ENCODE assay signal across 14 mouse cellular contexts in the genomic region with DNA sequence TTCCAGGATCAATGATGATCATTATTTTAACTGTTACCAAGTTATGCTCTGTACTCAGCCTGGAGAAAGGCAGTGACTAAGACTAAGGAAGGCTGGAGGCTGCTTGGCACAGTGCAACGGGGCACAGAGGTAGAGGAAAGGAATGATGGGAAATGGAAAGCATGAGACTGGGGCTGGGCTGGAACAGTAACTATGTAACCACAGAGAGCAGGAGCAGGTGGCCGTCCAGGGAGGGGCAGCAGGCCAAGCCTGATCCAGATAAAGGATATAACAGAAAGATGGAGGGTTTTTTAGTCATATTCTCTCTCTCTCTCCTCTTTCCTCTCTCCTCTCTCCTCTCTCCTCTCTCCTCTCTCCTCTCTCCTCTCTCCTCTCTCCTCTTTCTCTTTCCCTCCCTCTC. TPM values are rescaled to one million over a fixed set of nuclear protein-coding genes. Genes with fewer than 3 reads are reported as not detected.
"Had no signal": no experiment of that assay in that cellular context is flagged by ENCODE, and none has a peak within 500 bp of the region (broad histone marks: within the 10 kb centered on the region; RNA-seq: fewer than 3 reads in every experiment).

No protein-coding gene starts in this region.

- DNase-seq: kidney, adult 8-10 months; kidney, postnatal 25 days; lung, postnatal 14 days; right cerebral cortex, postnatal 14 days had no signal

- H3K4me1 ChIP-seq: lung, embryonic 15.5 days; neural tube, embryonic 13.5 days; stomach, embryonic 15.5 days had no signal

- ATAC-seq: intestine, postnatal 0 days; midbrain, embryonic 15.5 days had no signal

- H3K9me3 ChIP-seq: limb, embryonic 10.5 days; lung, embryonic 15.5 days; midbrain, embryonic 15.5 days; neural tube, embryonic 13.5 days; stomach, embryonic 15.5 days had no signal

- H3K27ac ChIP-seq: left cerebral cortex, adult 2 months; limb, embryonic 10.5 days; lung, embryonic 15.5 days; macrophage; midbrain, embryonic 15.5 days; neural tube, embryonic 13.5 days; stomach, embryonic 15.5 days had no signal

- H3K27me3 ChIP-seq: lung, embryonic 15.5 days; midbrain, embryonic 15.5 days; neural tube, embryonic 13.5 days; stomach, embryonic 15.5 days had no signal

- H3K4me2 ChIP-seq: lung, embryonic 15.5 days; midbrain, embryonic 15.5 days; neural tube, embryonic 13.5 days; stomach, embryonic 15.5 days had no signal

- H3K9ac ChIP-seq: lung, embryonic 15.5 days; midbrain, embryonic 15.5 days; neural tube, embryonic 13.5 days; stomach, embryonic 15.5 days had no signal

- H3K4me3 ChIP-seq: left cerebral cortex, adult 2 months; limb, embryonic 10.5 days; lung, embryonic 15.5 days; midbrain, embryonic 15.5 days; neural tube, embryonic 13.5 days; stomach, embryonic 15.5 days had no signal

- H3K36me3 ChIP-seq: limb, embryonic 10.5 days; lung, embryonic 15.5 days; midbrain, embryonic 15.5 days; neural tube, embryonic 13.5 days; stomach, embryonic 15.5 days had no signal

RNA-seq across cellular contexts. Expression of gene Map3k19, which starts 21.1 kb away (rescaled TPM):
- polyA plus RNA-seq: intestine, postnatal 0 days; limb, embryonic 10.5 days; limb, embryonic 14.5 days; liver, embryonic 16.5 days; stomach, embryonic 15.5 days had no signal
